Mouse (Mus musculus) lung, postnatal 10 days (tissue): ENCODE measurements at regions not wholly inside any gene's neighbourhood (a gene's known extent, or its start where the extent isn't known, plus 50 kb on each side); places are given as distances from the start of the nearest gene placed in this dataset.
A peak's percentile ranks its signal among the peaks of the same experiment; 100 is the strongest.

Experiments used
- DNase-seq: peaks from one replicate; pipeline ENCODE4 v3.0.0; 2021

DNA sequence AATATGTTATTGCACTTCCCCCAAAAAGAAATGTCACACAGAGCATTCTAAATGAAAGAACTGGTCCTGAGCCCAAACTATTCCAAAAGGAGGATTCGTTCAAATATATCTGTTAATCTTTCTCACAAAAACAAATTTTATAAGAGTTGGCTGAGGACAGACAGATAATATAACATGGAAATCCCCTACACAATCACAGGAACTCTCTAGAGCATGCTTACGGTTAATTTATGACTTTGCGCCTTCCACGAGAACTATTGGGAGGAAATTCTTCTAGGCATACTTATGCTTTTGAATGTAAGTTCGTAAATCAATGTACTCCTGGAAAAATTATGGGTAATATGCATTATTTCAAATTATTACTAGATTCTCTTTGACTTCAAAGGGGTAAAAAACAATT, 144.1 kb upstream of the Gimd1 start:
- no peak for DNase-seq

DNA sequence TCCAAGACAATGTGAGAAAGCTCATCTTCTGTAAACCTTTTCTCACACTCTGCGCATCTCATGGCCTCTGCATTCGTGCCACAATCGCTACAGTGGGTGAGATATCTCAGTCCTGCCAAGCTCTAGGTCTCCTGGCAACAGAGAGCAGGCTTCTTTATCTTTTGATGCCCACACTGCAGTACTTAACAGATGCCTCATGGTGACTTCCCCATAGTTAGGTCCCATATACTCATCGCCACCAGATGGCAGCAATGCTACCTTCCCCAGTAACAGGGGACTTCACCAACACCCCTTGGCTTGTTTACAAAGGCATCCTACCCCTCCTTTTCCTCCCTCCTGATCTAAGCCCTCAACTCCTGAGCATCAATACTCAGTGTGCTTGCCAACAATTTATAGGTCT, 123.5 kb upstream of the Gimd1 start:
- peak; percentile 76 for DNase-seq

DNA sequence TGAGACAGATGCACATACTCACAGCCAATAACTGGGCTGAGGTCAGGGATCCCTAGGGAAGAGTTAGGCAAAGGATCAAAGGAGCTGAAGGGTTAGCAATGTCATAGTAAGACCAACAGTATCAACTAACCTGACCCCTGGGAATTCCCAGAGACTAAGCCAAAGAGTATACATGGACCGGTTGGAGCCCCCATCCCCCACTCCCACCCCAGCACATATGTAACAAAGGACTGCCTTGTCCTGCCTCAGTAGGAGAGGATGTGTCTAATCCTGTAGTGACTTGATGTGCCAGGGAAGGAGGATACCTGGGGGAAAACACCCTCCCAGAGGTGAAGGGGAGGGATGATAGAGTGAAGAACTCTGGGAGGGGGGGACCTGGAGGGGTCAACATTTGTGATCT, 119.4 kb upstream of the Gimd1 start:
- no peak for DNase-seq

DNA sequence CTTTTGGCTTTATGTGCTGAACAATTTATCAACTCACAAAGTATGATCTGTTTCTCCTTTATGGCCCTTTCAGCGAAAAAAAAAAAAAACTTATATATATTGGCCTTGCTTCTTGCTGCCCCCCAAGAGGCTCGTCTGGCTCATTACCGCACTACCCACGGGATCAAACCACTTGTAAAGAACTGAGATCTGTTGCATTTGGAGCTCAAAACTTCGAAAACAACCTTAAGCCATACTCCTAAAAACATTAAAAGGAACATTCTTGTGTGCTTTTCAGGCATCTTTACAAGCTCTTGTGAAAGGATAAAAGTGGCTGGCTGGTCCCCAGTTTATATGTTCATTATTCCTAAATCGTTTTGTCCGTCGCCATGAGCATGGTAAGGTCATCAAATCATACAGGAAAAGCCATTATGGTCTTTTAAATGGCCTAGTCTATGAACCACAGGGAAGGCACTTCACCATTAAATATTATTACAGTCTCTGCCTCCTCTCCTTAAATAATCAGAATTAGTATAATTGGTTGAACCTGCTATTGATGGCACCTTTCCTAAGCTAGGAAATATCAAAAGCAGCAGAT, 117.0 kb upstream of the Gimd1 start:
- DNase-seq, result no peak

DNA sequence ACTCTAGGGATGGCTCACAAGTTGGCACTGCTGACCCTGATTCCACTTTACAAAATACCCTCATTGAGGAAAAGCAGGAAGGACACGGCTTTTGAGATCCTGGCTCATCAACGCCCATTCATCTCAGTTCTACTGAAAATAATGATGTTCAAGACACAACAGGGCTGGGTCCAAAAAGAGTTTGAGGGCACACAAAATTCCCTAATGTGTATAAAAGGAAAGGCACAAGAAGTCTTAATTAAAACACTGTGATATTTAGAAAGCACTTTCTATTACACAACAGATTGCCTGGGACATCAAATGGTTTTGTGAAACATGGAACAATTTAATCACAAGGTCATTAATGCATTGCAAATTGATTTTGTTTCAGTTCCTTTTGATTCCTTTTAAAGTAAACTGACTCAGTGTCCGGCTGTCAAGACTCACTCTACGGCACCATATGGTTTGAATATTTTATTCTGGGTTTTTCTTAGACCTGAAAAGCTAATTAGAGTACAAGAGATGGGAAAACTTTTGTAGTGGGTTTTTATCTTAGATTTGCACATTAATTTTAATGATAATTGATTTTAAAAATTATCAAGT, 96.2 kb upstream of the Gimd1 start:
- DNase-seq, result no peak

DNA sequence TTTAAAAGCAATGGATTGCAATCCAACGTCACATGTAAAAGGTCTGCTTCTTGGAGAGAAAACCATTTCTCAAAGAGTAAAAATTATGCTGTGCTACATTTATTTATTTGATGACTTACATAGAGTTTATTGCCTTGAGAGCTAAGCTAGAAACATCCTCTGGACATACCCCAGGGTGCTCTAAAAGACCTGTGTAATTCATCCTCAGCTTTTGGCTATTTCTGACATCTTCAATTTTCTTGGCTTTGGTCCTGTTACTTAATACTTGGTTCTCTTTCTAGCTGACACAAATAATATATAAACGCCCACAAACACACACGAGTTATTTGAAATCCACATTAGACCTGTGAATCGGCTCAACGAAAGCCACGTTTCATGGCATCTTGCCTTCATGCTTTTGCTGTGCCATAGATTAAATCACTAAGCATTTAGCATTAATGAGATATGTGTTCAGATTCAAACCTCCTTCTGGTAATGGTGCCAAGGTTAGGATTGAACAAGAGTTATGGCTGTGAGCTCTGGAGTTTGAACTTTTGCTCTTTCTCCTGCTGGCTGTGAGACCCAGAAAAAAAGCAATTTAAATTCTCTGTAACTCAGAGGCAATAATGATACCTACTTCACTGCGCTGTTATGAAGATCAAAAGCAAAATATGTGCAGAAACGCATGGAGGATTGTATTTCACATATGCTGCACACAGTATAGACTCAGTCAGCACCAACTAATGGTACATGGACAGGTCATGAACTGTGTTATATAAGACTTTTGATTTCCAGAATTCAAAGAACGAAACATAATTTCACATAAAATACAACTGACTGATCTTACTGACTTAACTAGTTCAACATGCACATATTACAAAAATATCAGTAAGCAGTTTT, 89.6 kb upstream of the Gimd1 start:
- DNase-seq, result no peak

DNA sequence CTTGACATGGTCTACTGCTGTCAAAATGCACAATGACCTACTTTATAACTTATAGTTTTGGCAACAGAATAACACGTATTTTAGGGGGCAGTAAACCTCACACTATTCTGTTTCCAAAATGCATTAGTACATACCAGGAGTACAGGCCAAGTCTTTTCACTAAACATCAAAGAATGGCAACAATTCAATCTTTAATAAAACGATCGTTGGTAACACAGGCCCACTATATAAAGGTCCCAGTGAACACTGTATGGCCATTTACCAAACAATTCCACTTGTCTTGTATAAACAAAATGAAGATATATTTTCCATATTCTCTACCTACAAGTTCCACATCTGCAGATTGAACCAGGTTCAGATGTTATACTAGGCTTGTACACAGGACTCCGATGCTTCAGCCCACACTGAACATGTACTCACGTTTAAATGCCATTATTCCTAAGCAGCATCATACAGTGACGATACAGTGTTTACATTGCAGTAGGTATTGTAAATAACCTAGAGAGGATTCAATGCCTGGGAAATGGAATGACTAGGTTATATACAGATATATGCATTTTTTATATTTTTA, 78.3 kb upstream of the Gimd1 start:
- no peak for DNase-seq

DNA sequence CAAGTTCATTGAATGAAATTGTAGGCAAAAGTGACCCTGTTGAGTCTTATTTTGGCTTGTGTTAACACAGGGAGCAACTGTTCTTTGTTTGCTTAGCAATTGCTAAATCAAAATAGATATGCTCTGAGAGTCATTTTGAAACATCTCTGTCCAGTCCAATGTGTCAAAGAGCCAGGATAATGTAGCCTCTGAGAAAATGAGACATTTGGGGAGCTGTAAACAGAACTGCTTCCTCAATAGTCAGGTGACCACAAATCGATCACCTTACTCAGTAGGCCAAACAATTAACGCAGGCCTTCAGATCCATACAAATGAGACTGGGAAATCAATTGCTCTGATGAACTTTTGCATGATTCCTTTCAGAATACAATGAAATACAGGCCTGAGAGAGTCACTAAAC, 63.9 kb upstream of the Gimd1 start:
- no peak for DNase-seq

DNA sequence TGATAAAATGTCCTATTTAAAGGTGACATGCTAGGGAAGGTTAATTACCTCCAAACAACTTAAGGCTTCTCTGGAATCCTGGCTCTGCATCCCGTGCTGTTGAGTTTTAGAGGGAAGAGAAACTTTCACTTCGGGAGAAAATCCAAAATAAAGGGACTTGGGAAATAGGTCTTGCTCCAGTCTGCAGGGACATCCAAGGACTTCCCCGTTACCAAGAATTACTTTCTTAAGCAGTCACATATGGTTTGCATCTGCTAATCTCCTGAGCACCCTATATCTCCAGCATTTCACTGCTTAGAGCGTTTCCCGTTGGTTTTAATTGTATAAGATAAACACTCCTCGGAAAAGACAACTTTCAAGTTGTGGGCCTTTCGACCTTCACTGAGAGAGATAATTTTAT, 63.3 kb upstream of the Gimd1 start:
- no peak for DNase-seq
